Mouse (Mus musculus) liver, postnatal 0 days (tissue): ENCODE data around the gene Jak2.

Experiments
- CTCF ChIP-seq: sonication (generic); IDR thresholded peaks from 2 replicates; pipeline ENCODE4 v1.5.1; 2016; ENCODE audit warnings: antibody characterized with exemption, low read depth
- EP300 ChIP-seq: IDR thresholded peaks from 2 replicates; pipeline ENCODE4 v1.6.1; 2016; ENCODE audit warnings: antibody characterized with exemption, low read depth, mild to moderate bottlenecking

DNA sequence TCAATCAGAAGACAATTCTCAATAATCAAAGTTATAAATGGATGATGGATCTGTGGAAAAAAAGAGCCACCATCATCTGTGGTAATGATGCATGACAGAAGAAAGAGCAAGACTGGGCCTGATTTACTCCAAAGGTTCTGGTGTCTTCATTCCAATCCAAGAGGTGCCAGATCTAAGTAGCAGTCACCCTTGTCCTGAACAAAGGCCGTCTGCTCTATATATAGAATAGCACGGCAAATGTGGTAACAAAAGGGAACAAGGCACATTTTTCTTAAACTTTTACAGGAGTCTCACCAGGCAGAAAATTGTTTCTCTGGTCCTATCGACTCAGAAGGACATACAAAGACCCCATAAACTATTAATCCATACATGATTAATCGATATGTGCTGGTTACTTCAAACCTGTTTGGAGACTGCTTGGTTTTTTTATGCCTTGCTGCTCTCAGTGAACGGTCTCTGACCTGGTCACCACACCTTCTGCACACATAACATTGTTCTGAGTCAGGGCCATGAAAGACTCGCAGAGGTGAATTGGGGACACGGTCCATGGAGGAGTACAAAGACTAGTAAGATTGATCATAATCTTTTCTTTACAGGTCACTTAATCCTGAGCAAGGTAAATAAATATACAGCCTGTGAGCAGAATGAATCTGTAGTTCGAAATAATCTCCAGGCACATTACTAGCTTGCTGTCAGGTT lies 35.7 kb upstream of the Jak2 start:
- TF ChIP-seq CTCF (no peak), EP300 (no peak)
